Mouse (Mus musculus): ENCODE measurements around the gene Hoxc9. TPM values are rescaled to one million over a fixed set of nuclear protein-coding genes. Genes with fewer than 3 reads are reported as not detected.

Gene Hoxc9
- polyA plus RNA-seq (2015; fragmentation: Nextera tagmentation; extraction: Ambion mirVana), result 0.06 TPM in 1 of 2 replicates, not detected in the other

- Histone ChIP-seq H3K4me2 (peak within 1 kb of the TSS; percentile 36), H3K9ac (no peak within 1 kb of the TSS), H3K4me1 (peaks cover 6% of the 10 kb centered on the region; the same call in 1 of the 2 replicates), H3K27me3 (replicated peaks) (peaks cover 97% of the 10 kb centered on the region), H3K4me3 (replicated peaks) (peak within 1 kb of the TSS; percentile 10; the same call in 1 of the 2 replicates), H3K27ac (no peak within 1 kb of the TSS), H3K9me3 (no peaks in the 10 kb centered on the region), H3K36me3 (no peaks in the 10 kb centered on the region)
- ATAC-seq (ENCODE audit: insufficient read depth, low FRiP score, low read depth), result no peak
- WGBS, result 0% methylated on average over 19 of the region's 20 CpGs
Observed at GRCm38 (mm10) chr15:102976171-102976570, at the start of gene Hoxc9. TSS of gene Hoxc9 (plus strand) at chr15:102976439.

GRCm38 (mm10) chr15:102927032-102927645, 49.1 kb upstream of the Hoxc9 start:
- Histone ChIP-seq H3K27ac (no peak overlapping the region), H3K4me1 (no peaks in the 10 kb centered on the region), H3K4me3 (replicated peaks) (no peak overlapping the region), H3K9ac (no peak overlapping the region), H3K4me2 (no peak overlapping the region), H3K36me3 (no peaks in the 10 kb centered on the region), H3K9me3 (no peaks in the 10 kb centered on the region), H3K27me3 (replicated peaks) (peaks cover 95% of the 10 kb centered on the region)
- WGBS, result 1% methylated on average over 40 of the region's 40 CpGs
- no peak for ATAC-seq (ENCODE audit: insufficient read depth, low FRiP score, low read depth)

GRCm38 (mm10) chr15:102931706-102932358, 44.4 kb upstream of the Hoxc9 start:
- no peaks in the 10 kb centered on the region for H3K36me3 ChIP-seq
- H3K27ac ChIP-seq, result no peak overlapping the region
- H3K9ac ChIP-seq, result no peak overlapping the region
- H3K4me1 ChIP-seq, result no peaks in the 10 kb centered on the region
- H3K4me2 ChIP-seq, result no peak overlapping the region
- H3K4me3 ChIP-seq (replicated peaks), result no peak overlapping the region
- H3K9me3 ChIP-seq, result no peaks in the 10 kb centered on the region
- WGBS, result 1% methylated on average over 23 of the region's 23 CpGs
- peaks cover 100% of the 10 kb centered on the region for H3K27me3 ChIP-seq (replicated peaks)
- ATAC-seq (ENCODE audit: insufficient read depth, low FRiP score, low read depth), result no peak

- WGBS, result 4% methylated on average over 12 of the region's 12 CpGs
- H3K9ac ChIP-seq, result no peak overlapping the region
- no peak overlapping the region for H3K27ac ChIP-seq
- H3K27me3 ChIP-seq (replicated peaks), result peaks cover 99% of the 10 kb centered on the region
- H3K4me1 ChIP-seq, result peaks cover 3% of the 10 kb centered on the region; the same call in 1 of the 2 replicates
- no peak overlapping the region for H3K4me2 ChIP-seq
- no peak for ATAC-seq (ENCODE audit: insufficient read depth, low FRiP score, low read depth)
- H3K9me3 ChIP-seq, result no peaks in the 10 kb centered on the region
- H3K36me3 ChIP-seq, result no peaks in the 10 kb centered on the region
- no peak overlapping the region for H3K4me3 ChIP-seq (replicated peaks)
Observed at GRCm38 (mm10) chr15:102934438-102934837, 41.8 kb upstream of the Hoxc9 start.

GRCm38 (mm10) chr15:102934897-102935296, 41.3 kb upstream of the Hoxc9 start:
- Histone ChIP-seq H3K4me2 (no peak overlapping the region), H3K9me3 (no peaks in the 10 kb centered on the region), H3K4me1 (peaks cover 3% of the 10 kb centered on the region; the same call in 1 of the 2 replicates), H3K36me3 (no peaks in the 10 kb centered on the region), H3K9ac (no peak overlapping the region), H3K4me3 (replicated peaks) (peak overlapping the region; percentile 3; the same call in 1 of the 2 replicates), H3K27ac (no peak overlapping the region), H3K27me3 (replicated peaks) (peaks cover 99% of the 10 kb centered on the region)
- ATAC-seq (ENCODE audit: insufficient read depth, low FRiP score, low read depth), result no peak
- WGBS, result under 1% methylated on average over 27 of the region's 27 CpGs

- Histone ChIP-seq H3K36me3 (no peaks in the 10 kb centered on the region), H3K4me3 (replicated peaks) (no peak within 1 kb of the TSS), H3K9me3 (no peaks in the 10 kb centered on the region), H3K9ac (no peak within 1 kb of the TSS), H3K4me1 (peaks cover 3% of the 10 kb centered on the region; the same call in 1 of the 2 replicates), H3K27me3 (replicated peaks) (peaks cover 99% of the 10 kb centered on the region), H3K4me2 (no peak within 1 kb of the TSS), H3K27ac (no peak within 1 kb of the TSS)
- ATAC-seq (ENCODE audit: insufficient read depth, low FRiP score, low read depth), result no peak
- WGBS, result 1% methylated on average over 31 of the region's 31 CpGs
Observed at GRCm38 (mm10) chr15:102936279-102936972, 39.8 kb upstream of the Hoxc9 start, which contains the start of gene Hoxc12. TSS of gene Hoxc12 (plus strand) at chr15:102936757.

GRCm38 (mm10) chr15:102937036-102937666, 39.1 kb upstream of the Hoxc9 start:
- whole genome bisulfite sequencing, result under 1% methylated on average over 50 of the region's 50 CpGs
- Histone ChIP-seq H3K27me3 (replicated peaks) (peaks cover 99% of the 10 kb centered on the region), H3K27ac (no peak overlapping the region), H3K9ac (no peak overlapping the region), H3K4me1 (peaks cover 3% of the 10 kb centered on the region; the same call in 1 of the 2 replicates), H3K9me3 (no peaks in the 10 kb centered on the region), H3K36me3 (no peaks in the 10 kb centered on the region), H3K4me2 (no peak overlapping the region), H3K4me3 (replicated peaks) (no peak overlapping the region)
- ATAC-seq (ENCODE audit: insufficient read depth, low FRiP score, low read depth), result no peak

- no peaks in the 10 kb centered on the region for H3K36me3 ChIP-seq
- H3K4me1 ChIP-seq, result peaks cover 3% of the 10 kb centered on the region; the same call in 1 of the 2 replicates
- H3K27me3 ChIP-seq (replicated peaks), result peaks cover 98% of the 10 kb centered on the region
- under 1% methylated on average over 34 of the region's 34 CpGs for WGBS
- H3K4me2 ChIP-seq, result no peak overlapping the region
- H3K27ac ChIP-seq, result no peak overlapping the region
- H3K9ac ChIP-seq, result no peak overlapping the region
- no peak for ATAC-seq (ENCODE audit: insufficient read depth, low FRiP score, low read depth)
- H3K4me3 ChIP-seq (replicated peaks), result no peak overlapping the region
- H3K9me3 ChIP-seq, result no peaks in the 10 kb centered on the region
Observed at GRCm38 (mm10) chr15:102939256-102940155, 36.7 kb upstream of the Hoxc9 start.

GRCm38 (mm10) chr15:102942739-102943467, 33.3 kb upstream of the Hoxc9 start:
- no peak overlapping the region; the same call in 1 of the 2 replicates for H3K4me3 ChIP-seq (replicated peaks)

GRCm38 (mm10) chr15:102943468-102943813, 32.8 kb upstream of the Hoxc9 start:
- Histone ChIP-seq H3K27ac (no peak overlapping the region), H3K4me2 (no peak overlapping the region), H3K4me3 (replicated peaks) (no peak overlapping the region), H3K4me1 (no peaks in the 10 kb centered on the region), H3K9ac (no peak overlapping the region), H3K27me3 (replicated peaks) (peaks cover 98% of the 10 kb centered on the region), H3K36me3 (no peaks in the 10 kb centered on the region), H3K9me3 (no peaks in the 10 kb centered on the region)
- 3% methylated on average over 5 of the region's 5 CpGs for WGBS
- ATAC-seq (ENCODE audit: insufficient read depth, low FRiP score, low read depth), result no peak

More at GRCm38 (mm10) chr15:102942739-102943467, 33.3 kb upstream of the Hoxc9 start:
- no peak overlapping the region for H3K27ac ChIP-seq
- peaks cover 98% of the 10 kb centered on the region for H3K27me3 ChIP-seq (replicated peaks)
- no peaks in the 10 kb centered on the region for H3K9me3 ChIP-seq
- H3K4me2 ChIP-seq, result peak overlapping the region; percentile 13; the same call in 1 of the 2 replicates
- H3K9ac ChIP-seq, result no peak overlapping the region
- H3K36me3 ChIP-seq, result no peaks in the 10 kb centered on the region
- ATAC-seq (ENCODE audit: insufficient read depth, low FRiP score, low read depth), result no peak
- under 1% methylated on average over 53 of the region's 53 CpGs for WGBS
- no peaks in the 10 kb centered on the region for H3K4me1 ChIP-seq

Measured in stomach, embryonic 15.5 days (tissue).